Mouse (Mus musculus) lung, postnatal 4 days (tissue): ENCODE measurements around the gene Dock10.
A peak's percentile ranks its signal among the peaks of the same experiment; 100 is the strongest.
"Not testable (repeated sequence)": the region's sequence is repeated elsewhere in the genome, so short reads cannot be mapped to it uniquely, and the experiment has no call there.

ENCODE experiments used
- DNase-seq, 2 experiments: peaks; one replicate each; pipeline ENCODE4 v3.0.0; 2021

Gene Dock10

GRCm38 (mm10) chr1:80757977-80758797 is at the start of gene Dock10:
Dock10 (minus strand) TSS chr1:80758527.
- peak; percentile 61 to 63 for DNase-seq

DNA sequence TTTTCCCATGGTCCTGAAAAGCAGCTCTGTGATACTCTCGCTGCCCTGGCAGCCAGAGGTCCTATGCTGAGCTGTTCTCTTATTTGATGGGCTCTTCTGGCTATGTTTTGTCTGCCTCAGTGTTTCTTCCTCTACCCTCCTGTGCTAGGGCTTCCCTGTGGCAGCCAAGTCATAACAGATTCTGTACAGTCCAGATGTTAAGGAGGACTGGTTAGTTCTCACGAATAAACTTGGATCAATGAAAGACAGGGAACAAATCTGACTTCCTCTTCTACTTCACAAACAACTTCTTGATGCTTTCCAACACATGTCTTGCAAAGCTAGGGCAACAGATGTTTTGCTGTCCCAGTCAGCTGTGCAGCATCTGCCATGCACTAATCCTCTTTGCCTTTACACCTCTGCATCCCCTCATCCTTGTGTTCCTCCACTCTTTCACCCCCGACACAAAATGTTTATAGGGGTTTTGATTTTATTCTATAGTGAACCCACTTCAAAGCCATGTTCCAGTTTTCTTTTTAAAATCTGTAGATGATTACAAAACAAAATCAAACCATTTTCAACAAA is 48.6 kb upstream of the Dock10 start:
- DNase-seq = no peak

GRCm38 (mm10) chr1:80802023-80802422 is 43.7 kb upstream of the Dock10 start:
- peak in 1 of 2 experiments; percentile 31 for DNase-seq

DNA sequence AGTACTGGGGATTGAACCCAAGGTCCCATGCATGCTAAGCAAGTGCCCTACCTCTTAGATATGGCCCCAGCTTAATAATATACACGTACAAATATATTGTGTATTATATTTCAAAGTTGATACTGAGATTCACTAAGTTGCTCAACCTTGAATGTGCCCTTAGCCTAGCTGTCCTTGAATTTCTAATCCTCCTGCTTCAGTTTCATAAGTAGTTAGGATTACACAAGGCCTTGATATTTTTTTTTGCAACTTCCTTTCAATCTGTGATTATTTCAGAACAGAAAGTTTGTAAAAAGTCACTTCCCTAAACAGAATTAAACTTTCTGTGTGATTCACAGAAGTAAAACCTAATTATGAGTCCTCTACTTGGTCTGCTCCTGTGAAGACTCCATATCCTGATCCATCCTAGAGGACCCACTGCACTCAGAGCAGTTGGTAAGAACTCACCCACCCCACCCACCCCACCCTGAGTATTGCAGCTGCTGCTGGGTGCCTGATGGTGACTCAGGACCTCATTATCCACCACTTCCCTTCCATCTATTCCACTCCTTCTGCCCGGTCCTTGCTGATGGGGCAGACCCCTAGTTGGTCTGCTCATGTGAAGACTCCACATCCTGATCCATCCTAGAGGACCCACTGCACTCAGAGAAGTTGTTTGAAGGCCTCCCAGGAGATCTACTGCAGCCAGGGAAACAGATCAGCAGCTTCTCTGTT is 26.9 kb upstream of the Dock10 start:
- DNase-seq = no peak

- no peak for DNase-seq
These were observed 25.8 kb upstream of the Dock10 start for GRCm38 (mm10) chr1:80784155-80784554.

DNA sequence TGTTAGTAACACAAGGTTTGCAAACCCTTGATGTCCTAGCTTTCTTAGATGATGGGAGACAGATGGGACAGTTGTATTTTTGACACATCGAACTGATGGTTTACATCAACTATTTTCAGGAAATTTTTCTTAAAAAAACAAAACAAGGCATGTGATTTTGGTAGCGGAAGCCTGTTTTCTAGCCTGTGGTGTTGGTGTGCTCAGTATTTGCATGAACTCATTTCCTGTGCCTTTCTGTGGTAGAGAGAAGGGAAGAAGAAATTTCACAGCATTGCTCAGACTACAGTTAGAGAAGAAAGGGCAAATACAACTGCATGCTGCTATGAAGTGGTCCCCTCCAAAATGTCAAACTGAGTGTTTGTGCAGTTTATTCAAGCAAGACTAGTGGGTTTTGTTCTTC is 7.2 kb upstream of the Dock10 start:
- no peak for DNase-seq

DNA sequence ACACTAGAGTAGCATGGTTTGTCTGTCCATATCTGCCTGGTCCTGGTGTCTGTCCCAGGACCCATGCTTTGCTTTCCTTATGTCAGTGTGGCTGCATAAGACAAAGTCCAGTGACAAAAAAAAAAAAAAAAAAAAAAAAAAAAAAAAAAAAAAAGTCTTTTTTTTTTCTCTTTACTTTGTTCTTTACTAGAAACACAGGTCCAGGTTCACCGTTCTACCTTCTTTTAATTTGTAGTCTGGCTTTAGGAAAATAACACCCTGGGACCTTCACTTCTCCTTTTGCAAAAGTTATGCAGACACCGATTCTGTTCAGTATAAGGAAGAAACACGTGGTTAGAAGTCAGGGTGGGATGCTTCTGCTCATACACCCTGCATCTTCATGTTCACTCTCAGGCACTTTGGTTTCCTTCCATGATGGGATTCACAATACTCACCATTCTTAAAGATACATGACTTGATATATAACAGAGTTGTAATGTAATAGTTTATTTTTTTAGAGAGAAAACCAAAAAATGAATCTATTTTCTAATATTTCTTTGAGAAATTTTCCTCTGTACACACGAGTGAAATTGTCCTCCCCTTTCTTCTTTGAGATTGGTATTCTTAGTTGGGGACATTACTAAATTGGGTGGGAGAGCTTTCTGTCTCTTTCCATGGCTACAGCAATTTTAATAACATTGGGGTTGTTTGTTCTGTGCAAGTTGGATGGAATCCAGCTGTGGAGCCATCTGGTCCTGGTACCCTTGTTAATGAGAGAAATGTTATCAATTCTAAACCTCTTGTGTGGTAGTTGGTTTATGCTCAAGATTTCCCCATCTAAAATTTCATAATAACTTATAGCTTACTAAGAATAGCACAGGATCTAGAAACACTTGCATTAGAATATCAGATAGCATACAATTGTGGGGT is 5.0 kb upstream of the Dock10 start:
- no peak for DNase-seq

DNA sequence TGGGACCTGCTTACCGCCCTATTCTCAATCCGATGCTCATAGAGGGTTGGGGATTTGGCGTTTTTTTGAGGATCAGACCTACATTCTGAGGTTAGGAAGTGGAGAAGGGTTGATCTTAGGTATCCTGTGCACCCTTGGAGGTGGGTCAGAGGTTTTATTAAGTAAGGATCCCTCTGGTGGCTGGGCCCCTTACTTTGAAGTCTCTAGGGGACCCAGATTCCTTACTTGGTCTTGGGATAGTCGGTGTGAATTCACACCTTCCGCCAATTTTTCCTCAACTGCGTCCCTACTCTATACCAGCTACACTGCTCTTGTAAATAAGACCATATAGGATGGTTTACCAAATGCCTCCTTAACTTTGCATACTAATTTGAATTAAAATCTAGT is 464 bp upstream of the Dock10 start:
- no peak for DNase-seq

GRCm38 (mm10) chr1:80757650-80757976 is 714 bp downstream of the Dock10 start:
- DNase-seq = no peak

DNA sequence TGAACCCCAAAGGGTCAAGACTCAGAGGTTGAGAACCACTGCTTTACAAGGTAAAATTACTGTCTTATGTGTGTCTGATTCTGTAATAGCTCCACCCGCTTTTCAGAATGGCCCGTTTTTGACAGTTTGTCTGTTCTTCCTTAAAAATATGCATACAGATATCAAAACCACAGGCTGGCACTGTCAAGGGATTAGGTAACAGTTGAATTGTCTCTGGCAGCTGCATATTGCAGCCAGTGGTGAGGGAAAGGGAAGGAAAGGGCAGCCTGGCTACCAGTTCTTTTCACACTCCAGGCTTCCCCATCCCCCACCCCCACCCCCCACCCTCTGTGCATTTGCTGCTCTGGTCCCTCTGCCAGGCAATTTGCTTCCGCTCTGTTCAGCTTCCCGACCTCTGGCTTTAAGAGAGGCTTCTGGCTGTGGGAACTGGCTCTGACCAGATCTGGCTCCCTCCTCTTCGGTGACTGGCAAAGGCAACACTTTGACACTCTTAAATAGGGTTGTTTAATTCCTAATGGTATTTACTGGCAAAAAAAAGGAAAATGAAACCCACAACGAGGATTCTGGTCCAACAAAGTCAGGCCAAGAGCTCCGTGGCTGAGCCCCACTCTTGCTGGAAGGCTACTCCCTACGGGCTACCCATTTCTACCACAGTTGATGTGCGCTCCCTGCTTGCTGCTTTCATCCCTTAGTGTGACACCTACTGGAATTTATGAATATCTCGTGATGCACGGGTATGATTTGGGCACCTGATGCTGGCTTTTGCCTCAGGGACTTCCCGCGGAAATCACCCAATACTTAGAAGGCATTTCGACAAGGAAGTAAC is 1.3 kb downstream of the Dock10 start:
- peak; percentile 9 to 19 for DNase-seq

DNA sequence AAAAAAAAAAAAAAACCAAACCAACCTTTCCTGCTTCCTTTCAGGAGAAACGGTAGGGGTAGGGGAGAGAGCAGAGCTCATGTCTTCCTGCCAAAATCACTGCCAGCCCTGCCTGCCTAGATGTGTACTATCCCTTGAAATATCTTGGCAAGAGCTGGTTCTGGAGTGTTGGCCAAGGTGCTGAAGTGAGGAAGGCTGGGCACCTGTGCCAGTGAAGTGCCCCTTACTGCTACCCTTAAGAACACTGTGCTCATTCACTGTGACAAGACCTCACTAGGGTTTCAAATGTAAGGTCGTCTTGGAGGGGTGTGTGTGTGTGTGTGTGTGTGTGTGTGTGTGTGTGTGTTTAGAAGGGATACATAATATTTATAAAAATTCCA is 2.3 kb downstream of the Dock10 start:
- DNase-seq = no peak

GRCm38 (mm10) chr1:80755296-80756059 is 2.8 kb downstream of the Dock10 start:
- DNase-seq = no peak

DNA sequence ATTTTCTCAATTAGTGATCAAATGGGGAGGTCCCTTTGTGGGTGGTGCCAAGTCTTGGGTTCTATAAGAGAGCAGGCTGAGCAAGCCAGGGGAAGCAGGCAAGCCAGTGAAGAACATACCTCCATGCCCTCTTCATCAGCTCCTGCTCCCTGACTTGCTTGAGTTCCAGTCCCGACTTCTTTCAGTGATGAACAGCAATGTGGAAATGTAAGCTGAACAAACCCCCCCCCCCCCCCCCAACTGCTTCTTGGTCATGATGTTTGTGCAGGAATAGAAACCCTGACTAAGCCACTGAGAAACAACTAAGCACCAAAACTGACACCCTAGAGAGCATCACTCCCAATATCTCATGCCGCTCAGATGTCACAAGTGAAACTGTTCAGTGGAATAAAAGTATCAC is 9.2 kb downstream of the Dock10 start:
- not testable (repeated sequence) for DNase-seq

GRCm38 (mm10) chr1:80746691-80747463 is 11.4 kb downstream of the Dock10 start:
- DNase-seq = no peak

DNA sequence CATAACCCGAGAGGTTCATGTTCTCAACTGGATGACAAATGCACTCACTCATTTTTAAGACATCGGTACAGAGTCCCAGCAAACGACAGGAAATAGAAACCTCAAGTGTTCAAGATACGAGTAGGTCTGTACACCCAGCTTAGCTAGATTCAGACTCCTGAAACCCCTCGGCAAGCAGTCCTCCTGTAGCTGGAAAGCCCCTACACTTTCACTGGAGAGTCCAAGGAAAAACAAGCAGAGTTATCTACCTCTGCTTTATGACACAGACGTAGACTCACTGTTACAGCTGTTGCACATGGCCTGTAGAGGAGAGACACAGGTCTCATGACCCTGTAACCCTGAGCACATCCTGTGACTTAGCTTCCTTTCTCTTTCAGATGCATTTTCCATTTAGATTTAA is 12.1 kb downstream of the Dock10 start:
- DNase-seq = no peak

DNA sequence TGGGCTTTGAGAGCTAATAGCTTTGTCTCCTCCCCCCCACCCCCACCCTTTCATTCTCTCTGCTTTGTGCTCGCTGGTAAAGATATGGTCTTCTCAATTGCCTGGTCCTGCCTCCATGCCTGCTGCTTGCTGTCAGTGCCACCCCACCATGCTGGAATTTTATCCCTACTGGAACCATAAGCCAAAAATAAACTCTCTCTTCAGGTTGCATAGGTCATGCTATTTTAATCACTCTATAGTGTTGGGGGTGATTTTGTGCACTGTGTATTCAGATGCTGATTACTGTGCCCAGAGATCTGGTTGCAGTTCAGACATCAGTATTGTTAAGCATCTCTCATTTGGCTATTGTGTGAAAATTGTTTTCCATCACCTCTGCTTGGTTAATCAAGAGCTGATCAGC is 18.9 kb downstream of the Dock10 start:
- no peak for DNase-seq

- DNase-seq = no peak
These were observed 20.4 kb downstream of the Dock10 start for GRCm38 (mm10) chr1:80737812-80738391.

- no peak for DNase-seq
These were observed 27.7 kb downstream of the Dock10 start for GRCm38 (mm10) chr1:80730582-80730981.

GRCm38 (mm10) chr1:80730174-80730573 is 28.2 kb downstream of the Dock10 start:
- no peak for DNase-seq

DNA sequence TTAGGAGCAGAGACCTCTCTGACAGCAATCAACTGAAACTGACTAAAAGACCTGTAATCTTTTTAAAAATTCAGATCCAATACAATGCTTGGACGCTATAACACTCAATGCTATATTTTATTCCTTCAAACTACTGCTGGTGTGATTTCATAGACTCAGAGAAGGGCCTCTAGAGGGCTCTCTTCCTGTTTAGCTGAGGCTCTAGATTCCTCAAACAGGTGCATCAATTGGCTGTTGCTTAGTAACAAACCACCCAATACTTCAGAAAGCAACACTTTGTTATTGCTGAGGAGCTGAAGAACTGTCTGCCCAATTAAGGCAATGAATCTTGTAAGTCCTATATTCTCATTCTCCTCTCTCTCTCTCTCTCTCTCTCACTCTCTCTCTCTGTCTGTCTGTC is 30.1 kb downstream of the Dock10 start:
- no peak for DNase-seq
